Mouse (Mus musculus): Measurements from ENCODE around the gene Ttc27. TPM values are rescaled to one million over a fixed set of nuclear protein-coding genes. Genes with fewer than 3 reads are reported as not detected.

The Ttc27 gene
- polyA plus RNA-seq, 1 experiment from 2014 or later: 8.8 TPM

DNA sequence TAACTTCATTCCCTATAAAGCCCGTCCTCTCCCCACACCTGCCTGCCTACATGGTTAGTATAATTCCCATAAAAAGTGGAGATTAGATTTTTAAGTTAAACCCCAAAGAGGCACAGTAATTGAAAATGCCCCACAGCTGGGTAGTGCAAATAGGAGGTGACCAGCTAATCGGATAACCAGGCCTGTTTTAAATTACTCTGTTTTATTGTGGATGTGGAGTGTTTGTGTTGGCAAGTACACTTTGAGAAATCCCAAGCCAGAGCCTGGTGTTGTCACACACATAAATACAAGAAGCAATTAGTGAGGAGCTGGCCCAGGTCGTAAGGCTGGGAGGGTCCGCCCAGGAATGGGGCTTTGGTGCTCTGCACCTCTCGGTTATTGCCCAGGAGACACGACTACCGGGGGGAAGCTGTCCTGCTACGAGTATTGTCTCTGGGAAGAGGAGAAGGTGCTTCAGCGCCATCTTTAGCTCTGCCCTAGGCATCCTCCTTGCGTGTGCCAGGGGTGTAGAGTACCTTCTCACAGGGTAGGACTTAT is 68.7 kb downstream of the Ttc27 start:
- H3K27me3 ChIP-seq (replicated peaks; ENCODE audit: insufficient read depth, low read length): no peaks in the 10 kb centered on the region
- ATAC-seq (no peak), DNase-seq (ENCODE audit: low spot score) (no peak)
- H3K4me1 ChIP-seq (ENCODE audit: insufficient read depth, low read depth, low read length): no peaks in the 10 kb centered on the region
- H3K4me2 ChIP-seq (replicated peaks; ENCODE audit: low read depth, low read length): no peak overlapping the region
- H3K9ac ChIP-seq (replicated peaks; ENCODE audit: low read depth): no peak overlapping the region
- WGBS: 91% methylated on average over 10 of the region's 10 CpGs
- H3K4me3 ChIP-seq (ENCODE audit: low read depth, low read length): no peak overlapping the region
- TF ChIP-seq CTCF (IDR thresholded peaks at IDR 0.05) (no peak), EP300 (IDR thresholded peaks at IDR 0.05) (no peak)
- no peaks in the 10 kb centered on the region for H3K9me3 ChIP-seq (ENCODE audit: low read length)
- H3K27ac ChIP-seq (ENCODE audit: low read length): no peak overlapping the region
- no peaks in the 10 kb centered on the region for H3K36me3 ChIP-seq (ENCODE audit: insufficient read depth, low read length)

GRCm38 (mm10) chr17:74796023-74796699 is 78.6 kb downstream of the Ttc27 start:
- no peak overlapping the region for H3K9ac ChIP-seq (replicated peaks; ENCODE audit: low read depth)
- H3K36me3 ChIP-seq (ENCODE audit: insufficient read depth, low read length): no peaks in the 10 kb centered on the region
- no peak overlapping the region for H3K4me3 ChIP-seq (ENCODE audit: low read depth, low read length)
- no peaks in the 10 kb centered on the region for H3K27me3 ChIP-seq (replicated peaks; ENCODE audit: insufficient read depth, low read length)
- no peaks in the 10 kb centered on the region for H3K9me3 ChIP-seq (ENCODE audit: low read length)
- no peak overlapping the region for H3K4me2 ChIP-seq (replicated peaks; ENCODE audit: low read depth, low read length)
- WGBS: 75% methylated on average over 14 of the region's 14 CpGs
- DNase-seq (ENCODE audit: low spot score) (peak; percentile 24), ATAC-seq (no peak)
- TF ChIP-seq CTCF (IDR thresholded peaks at IDR 0.05) (no peak), EP300 (IDR thresholded peaks at IDR 0.05) (no peak)
- H3K27ac ChIP-seq (ENCODE audit: low read length): no peak overlapping the region
- H3K4me1 ChIP-seq (ENCODE audit: insufficient read depth, low read depth, low read length): no peaks in the 10 kb centered on the region

DNA sequence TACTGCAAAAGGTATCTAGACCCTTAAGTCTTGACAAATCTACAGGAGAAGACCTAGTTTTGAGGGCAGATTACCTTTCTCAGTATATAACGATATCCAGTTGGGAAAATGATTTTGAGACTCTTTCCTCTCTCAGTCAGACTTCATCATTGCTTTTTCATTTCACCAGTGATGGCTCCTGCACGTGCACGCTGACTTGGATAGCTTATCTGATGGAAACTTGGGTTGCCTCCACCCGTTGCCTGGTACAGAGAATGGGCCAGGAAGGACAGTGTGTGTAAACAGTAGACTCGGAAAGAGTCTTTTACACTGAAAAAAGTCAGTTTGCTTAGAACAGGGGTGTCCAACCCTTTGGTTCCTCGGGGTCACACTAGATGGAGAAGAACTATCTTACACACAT is 82.3 kb downstream of the Ttc27 start:
- Histone ChIP-seq H3K27me3 (replicated peaks; ENCODE audit: insufficient read depth, low read length) (no peaks in the 10 kb centered on the region), H3K9me3 (ENCODE audit: low read length) (no peaks in the 10 kb centered on the region), H3K27ac (ENCODE audit: low read length) (no peak overlapping the region), H3K4me2 (replicated peaks; ENCODE audit: low read depth, low read length) (no peak overlapping the region), H3K36me3 (ENCODE audit: insufficient read depth, low read length) (no peaks in the 10 kb centered on the region), H3K9ac (replicated peaks; ENCODE audit: low read depth) (no peak overlapping the region), H3K4me3 (ENCODE audit: low read depth, low read length) (no peak overlapping the region), H3K4me1 (ENCODE audit: insufficient read depth, low read depth, low read length) (no peaks in the 10 kb centered on the region)
- DNase-seq (ENCODE audit: low spot score): no peak
- ATAC-seq: no peak
- WGBS: 76% methylated on average over 6 of the region's 6 CpGs
- TF ChIP-seq EP300 (IDR thresholded peaks at IDR 0.05) (no peak), CTCF (IDR thresholded peaks at IDR 0.05) (no peak)

DNA sequence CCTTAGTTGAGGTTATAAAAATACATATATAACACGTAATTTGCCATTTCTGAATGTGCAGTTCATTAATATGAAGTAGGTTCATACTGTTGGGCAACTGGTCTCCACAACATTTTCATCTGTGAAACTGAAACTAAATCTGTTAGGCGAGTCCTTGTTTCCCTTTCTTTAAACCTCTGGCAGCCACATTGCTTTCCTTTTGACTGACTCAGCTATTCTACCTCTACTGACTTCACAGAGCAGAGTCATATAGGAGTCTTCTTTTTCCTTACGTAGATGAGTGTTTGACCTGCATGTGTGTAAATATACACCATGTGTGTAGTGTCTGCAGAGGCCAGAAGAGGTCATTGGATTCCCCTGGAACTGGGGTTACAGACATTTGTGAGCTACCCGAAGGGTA is 85.2 kb downstream of the Ttc27 start:
- no peak overlapping the region for H3K27ac ChIP-seq (ENCODE audit: low read length)
- H3K4me1 ChIP-seq (ENCODE audit: insufficient read depth, low read depth, low read length): no peaks in the 10 kb centered on the region
- H3K9me3 ChIP-seq (ENCODE audit: low read length): no peaks in the 10 kb centered on the region
- DNase-seq (ENCODE audit: low spot score) (no peak), ATAC-seq (no peak)
- 77% methylated on average over 4 of the region's 4 CpGs for WGBS
- H3K4me2 ChIP-seq (replicated peaks; ENCODE audit: low read depth, low read length): no peak overlapping the region
- TF ChIP-seq CTCF (IDR thresholded peaks at IDR 0.05) (no peak), EP300 (IDR thresholded peaks at IDR 0.05) (no peak)
- H3K27me3 ChIP-seq (replicated peaks; ENCODE audit: insufficient read depth, low read length): no peaks in the 10 kb centered on the region
- H3K36me3 ChIP-seq (ENCODE audit: insufficient read depth, low read length): no peaks in the 10 kb centered on the region
- H3K4me3 ChIP-seq (ENCODE audit: low read depth, low read length): no peak overlapping the region
- no peak overlapping the region for H3K9ac ChIP-seq (replicated peaks; ENCODE audit: low read depth)

GRCm38 (mm10) chr17:74803835-74804234 is 86.3 kb downstream of the Ttc27 start:
- Histone ChIP-seq H3K4me1 (ENCODE audit: insufficient read depth, low read depth, low read length) (no peaks in the 10 kb centered on the region), H3K4me3 (ENCODE audit: low read depth, low read length) (no peak overlapping the region), H3K4me2 (replicated peaks; ENCODE audit: low read depth, low read length) (no peak overlapping the region), H3K9ac (replicated peaks; ENCODE audit: low read depth) (no peak overlapping the region), H3K27me3 (replicated peaks; ENCODE audit: insufficient read depth, low read length) (no peaks in the 10 kb centered on the region), H3K9me3 (ENCODE audit: low read length) (no peaks in the 10 kb centered on the region), H3K27ac (ENCODE audit: low read length) (no peak overlapping the region), H3K36me3 (ENCODE audit: insufficient read depth, low read length) (no peaks in the 10 kb centered on the region)
- TF ChIP-seq EP300 (IDR thresholded peaks at IDR 0.05) (no peak), CTCF (IDR thresholded peaks at IDR 0.05) (no peak)
- 96% methylated on average over 2 of the region's 2 CpGs for WGBS
- ATAC-seq (no peak), DNase-seq (ENCODE audit: low spot score) (no peak)

DNA sequence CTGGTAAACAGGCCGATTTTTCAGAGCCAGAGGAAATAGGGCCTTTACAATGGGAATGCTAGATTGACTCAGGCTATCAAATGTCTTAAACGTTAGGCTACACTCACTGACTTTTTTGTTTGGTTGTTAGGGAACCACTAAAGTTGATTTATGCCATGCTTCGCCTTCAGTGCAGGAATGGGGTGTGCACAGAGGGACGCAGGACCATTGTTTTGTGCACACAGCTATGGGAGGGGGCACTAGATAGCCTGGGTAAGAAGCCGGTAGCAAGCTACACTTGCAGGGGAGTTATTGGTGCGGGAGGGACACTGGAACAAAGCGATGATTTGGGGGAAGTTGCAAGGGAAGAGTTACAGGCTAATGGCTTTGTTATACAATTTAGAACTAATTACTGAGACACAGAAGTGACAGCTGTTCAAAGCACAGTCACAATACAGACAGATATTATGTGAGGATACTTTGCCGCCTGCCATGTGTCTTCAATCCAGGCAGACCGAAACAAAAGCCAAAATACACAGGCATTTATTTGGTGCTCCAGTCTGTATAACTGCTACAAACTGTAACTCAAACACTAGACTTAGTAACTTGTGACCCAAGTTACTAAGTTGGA is 86.9 kb downstream of the Ttc27 start:
- no peak overlapping the region for H3K4me2 ChIP-seq (replicated peaks; ENCODE audit: low read depth, low read length)
- TF ChIP-seq EP300 (IDR thresholded peaks at IDR 0.05) (no peak), CTCF (IDR thresholded peaks at IDR 0.05) (no peak)
- H3K4me1 ChIP-seq (ENCODE audit: insufficient read depth, low read depth, low read length): no peaks in the 10 kb centered on the region
- ATAC-seq (no peak), DNase-seq (ENCODE audit: low spot score) (no peak)
- no peaks in the 10 kb centered on the region for H3K36me3 ChIP-seq (ENCODE audit: insufficient read depth, low read length)
- H3K9ac ChIP-seq (replicated peaks; ENCODE audit: low read depth): no peak overlapping the region
- 74% methylated on average over 9 of the region's 9 CpGs for WGBS
- no peak overlapping the region for H3K4me3 ChIP-seq (ENCODE audit: low read depth, low read length)
- H3K27me3 ChIP-seq (replicated peaks; ENCODE audit: insufficient read depth, low read length): no peaks in the 10 kb centered on the region
- H3K9me3 ChIP-seq (ENCODE audit: low read length): no peaks in the 10 kb centered on the region
- no peak overlapping the region for H3K27ac ChIP-seq (ENCODE audit: low read length)

Data from lung, postnatal 0 days (tissue).